Mouse (Mus musculus) cerebellum, postnatal 36 days (tissue): ENCODE data around the gene Zbtb39.
"Not testable (repeated sequence)": the region's sequence is repeated elsewhere in the genome, so short reads cannot be mapped to it uniquely, and the experiment has no call there.

Experiments used
- DNase-seq, 2 experiments: peaks; one replicate each; pipeline ENCODE4 v3.0.0; 2021 to 2022; ENCODE audit warnings: mixed read lengths in 2 of 2

The Zbtb39 gene

DNA sequence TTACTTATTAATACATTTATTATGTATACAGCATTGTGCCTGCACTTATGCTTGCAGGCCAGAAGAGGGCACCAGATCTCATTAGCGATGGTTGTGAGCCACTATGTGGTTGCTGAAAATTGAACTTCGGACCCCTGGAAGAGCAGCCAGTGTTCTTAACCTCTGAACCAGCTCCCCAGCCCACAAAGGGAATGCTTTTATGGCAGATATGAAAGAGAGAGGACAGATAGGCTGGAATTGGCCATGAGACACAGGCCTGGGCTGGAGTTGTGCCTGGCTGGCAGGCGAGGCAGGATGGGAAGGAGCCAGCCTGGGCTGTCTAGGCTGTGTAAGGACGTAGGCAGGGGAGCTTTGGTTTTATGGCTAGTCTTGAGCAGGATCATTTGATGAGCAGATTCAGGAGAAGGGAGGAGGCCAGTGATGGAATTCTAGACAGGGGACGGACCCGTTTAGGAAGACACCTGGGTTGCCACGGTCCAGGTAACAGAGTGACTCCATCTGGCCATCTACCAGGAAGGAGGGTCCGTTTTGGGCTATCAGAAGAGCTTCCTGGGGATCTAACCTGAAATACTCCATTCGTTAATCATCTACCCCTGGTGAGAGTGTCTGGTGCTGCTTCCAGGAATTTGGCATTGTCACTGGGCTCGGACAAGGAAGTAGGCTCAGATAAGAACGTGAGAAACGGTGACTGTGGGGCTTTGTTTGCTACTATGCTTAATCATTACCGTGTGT is 1.0 kb upstream of the Zbtb39 start:
- peak; percentile 11 to 15 for DNase-seq

DNA sequence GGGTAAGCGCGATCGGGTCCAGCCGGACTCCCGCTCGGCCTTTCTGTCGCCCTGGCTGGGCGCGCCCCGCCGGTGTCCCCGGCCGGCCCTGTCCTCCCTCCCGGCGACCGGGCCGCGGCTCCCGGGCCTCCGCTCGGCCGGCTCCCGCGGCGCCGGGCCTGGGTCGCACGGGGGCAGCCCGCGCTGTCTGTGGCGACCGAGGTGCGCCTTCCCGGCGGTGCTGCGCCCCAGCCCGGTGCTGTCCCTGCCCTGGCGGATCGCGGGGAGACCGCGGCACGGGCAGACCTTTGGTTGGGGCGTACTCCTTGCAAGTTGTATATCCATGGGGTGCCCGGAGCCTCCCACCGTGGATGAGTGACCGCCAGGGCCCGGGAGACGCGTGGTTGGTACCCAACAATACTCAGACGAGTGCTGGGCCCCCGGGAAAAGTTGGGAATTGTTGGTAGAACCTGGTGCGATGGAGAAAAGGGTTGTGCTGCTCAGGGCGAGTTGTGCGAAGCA is 373 bp downstream of the Zbtb39 start:
- no peak for DNase-seq

DNA sequence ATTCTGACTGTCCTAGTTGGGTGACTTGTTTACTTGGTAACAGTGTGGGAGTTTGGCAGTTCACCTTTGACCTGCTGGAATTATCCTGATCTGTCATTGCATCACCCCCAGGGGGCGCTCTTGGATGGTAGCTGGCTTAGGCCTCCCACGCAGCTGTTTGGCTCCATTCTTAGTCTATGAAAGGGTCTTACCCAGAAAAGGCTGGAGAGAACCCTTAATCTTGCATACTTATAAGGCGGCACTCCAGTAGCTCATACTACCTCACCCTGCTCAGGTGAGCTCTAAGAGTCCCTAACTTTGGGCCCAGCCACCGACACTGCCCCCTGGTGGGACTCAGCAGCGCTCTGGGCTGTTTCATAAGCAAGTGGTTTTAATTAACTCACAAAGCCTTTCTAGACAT is 5.3 kb downstream of the Zbtb39 start:
- peak; percentile 35 to 49 for DNase-seq

DNA sequence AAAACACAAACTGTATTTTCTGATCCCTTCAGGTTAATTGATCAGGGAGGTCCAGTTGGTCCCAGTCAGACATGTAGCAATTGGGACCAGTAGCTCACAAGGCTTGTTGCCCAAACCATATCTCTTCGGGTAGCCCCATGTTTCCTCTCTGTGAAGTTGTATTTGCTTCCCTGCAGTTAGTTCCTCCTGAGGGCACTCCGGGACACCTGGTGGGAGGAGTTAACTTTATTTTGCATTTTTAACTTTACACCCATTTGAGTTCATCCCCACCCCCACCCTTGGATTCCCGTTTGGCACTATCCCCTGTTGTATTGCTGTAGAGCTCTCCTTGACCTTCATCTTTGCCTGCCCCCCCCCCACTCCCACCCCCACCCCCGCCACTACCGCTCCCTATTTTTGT is 6.5 kb downstream of the Zbtb39 start:
- no peak for DNase-seq

DNA sequence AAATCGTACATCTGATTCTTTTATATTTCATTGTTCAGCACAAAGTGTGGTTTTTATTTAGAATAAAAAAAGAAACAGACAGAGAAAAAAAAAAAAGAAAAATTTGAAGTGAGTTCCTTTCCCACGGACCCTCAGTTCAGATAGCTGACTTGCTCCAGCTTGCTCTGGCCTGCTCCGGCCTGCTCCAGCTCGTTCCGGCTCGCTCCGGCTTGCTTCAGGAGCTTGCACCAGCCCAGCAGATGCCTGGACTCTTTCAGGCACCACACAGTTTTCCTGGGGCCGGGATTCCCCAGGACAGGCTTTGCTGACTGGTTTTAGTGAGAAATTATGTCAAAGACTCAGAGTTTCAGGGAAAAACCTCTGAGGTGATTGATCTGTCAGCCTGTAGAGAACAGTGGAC is 7.9 kb downstream of the Zbtb39 start:
- no peak for DNase-seq

DNA sequence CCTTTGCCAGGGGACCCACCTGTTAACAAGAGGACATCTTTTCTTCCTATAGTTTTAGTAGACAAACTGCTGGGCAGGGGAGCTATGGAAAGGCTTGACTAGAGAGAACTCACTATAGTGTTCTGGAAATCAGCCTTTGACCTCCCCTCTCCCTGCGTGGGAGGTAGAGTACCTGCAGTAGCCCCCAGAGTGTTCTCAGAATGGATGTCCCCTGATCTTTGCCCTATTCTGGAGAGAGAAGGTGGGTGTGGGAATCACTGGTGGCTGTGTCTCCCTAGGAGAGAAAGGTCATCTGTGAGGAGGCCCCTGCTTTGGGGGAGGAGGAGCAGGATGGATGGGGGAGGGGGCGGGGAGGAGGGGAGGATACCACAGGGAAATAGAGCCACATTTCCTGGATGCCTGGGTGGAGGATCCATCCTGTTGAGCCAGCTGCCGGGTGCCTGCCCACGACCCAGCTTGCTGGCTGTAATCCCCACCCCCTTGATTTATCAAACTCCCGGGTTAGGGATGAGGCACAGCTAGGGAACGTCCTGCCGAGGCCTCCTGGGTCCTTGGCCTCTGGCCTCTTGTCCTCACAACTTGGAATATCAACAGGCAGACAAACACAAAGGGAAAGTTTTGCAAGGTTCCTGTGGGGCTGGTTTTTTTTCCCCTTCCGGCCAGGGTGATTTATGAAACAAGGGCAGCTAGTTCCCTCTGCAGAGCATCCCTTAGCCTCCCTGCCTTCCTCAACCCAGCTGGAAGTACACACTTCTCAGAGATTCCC is 9.7 kb downstream of the Zbtb39 start:
- no peak for DNase-seq

DNA sequence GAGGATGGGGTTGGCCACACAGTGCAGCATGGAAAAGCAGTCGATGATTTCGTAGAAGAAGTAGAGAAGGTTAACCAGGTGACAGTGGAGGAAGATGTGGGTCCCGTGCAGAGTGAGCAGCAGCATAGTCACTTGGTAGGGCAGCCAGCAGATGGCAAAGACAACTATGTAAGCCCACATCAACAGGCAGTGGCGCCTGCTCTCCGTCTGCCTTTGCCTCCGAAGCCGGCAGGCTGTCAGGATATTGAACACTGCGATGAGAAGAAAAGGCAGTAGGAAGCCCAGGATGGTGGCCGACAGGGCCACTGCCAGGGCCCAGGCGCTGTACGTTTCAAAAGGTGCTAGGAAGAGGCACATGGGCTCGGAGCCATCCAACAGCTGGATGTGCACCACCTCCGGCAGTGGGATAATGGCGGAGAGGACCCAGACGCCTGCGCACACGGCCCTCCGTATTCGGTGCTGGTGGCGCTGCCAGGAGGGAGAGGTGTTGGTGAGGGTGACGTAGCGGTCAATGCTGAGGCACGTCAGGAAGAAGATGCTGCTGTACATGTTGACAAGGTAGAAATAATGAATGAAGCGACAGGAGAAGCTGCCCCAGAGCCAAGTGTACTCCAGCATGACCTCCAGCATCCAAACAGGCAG is 10.9 kb downstream of the Zbtb39 start:
- DNase-seq: peak; percentile 18 to 20

DNA sequence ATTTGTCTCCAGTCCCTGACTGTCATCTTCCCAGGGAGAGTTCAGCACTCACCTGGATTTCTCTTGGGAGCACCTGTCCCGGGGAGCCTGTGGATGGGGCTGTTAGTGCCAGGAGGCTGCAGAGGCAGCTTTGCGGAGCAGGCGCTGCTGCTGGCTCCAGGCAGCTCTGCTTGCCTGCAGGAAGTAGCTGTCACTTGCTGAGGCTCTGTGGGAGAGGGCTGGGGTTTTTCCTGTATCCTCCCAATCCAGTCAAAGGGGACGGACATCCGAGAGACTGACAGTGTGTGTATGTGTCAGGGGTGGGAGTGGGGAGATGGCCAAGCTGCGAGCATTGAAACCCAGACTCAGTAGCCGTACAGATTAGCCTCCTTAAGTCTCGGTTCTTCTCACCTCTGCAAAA is 12.2 kb downstream of the Zbtb39 start, which contains the start of gene Gpr182:
Gene Gpr182, minus strand, starts transcription at position 185 of the 400 bp plus-strand sequence.
- DNase-seq: no peak

DNA sequence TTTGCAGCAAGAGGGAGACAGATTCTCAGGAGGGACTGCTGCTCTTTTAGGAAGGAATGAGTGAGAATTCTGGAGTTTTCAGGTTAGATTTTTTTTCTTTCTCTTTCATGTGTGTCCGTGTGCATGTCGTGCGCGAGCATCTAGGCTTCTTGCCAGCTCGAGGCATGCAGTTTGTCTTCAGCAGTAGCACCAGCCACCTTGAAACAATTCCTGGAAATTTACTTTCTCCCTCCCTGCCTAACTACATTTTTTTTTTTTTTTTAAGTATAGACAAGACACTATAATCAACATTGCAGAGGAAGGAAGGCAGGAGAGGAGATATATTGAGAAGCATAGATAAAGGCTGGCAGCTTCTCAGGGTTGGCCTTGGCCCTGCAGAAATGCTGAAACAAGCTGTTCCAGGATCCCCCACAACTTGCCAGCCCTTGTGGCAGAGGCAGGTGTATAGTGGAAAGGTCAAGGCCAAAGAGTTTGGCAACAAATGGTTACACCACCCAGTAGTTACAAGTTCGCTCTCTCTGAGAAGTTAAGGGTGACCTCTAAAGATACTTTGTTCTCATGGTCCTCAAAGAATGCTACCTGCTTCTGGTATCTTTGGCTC is 15.3 kb downstream of the Zbtb39 start:
- no peak for DNase-seq

DNA sequence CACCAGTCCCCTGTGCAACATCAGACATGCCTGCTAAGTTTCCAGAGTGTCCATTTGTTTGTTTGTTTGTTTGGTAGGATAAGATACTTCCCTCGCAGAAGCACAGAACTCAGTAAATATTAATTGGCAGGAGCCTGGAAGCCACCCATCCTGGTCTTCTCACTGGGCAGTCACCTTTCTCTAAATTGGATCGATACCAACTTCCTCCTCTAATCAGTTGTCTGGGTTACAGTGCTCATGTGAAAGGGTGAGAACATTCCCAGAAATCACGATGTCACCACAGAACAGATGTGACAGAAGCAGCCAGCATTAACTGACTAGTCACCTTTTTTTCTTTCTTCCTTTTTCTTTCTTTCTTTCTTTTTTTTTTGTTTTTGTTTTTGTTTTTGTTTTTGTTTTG is 15.9 kb downstream of the Zbtb39 start:
- DNase-seq: no peak

DNA sequence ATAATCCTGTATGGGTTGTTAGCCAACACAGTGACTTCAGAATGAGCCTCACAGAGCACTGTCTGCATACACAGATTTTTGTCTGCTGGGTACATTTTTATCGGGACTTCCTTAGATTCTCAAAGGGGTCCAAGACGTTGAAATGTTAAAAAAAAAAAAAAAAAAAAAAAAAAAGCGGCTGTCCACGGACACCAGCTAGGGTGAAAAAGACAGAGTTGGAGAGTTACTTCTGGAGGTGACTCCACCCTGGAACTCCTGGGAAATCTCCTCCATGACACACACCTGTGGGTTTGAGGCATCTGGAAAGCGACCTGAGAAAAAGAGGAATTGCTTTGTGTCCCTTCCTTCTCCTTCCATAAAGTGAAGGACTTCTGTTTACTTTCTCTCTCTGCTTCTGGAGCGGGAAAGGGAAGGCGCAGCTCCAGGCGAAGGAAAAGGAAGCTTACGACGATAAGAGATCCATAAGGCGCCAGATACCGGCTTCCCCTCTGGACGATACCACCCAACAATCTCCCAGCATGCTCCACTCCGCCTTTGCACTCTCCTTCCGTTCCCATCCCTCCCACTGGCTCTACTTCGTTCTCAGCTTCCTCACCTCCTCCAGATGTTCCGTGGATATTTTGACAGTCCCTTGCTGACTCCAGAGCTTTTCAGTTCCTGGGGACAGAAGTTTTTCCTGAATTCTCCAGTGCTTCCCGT is 16.6 kb downstream of the Zbtb39 start:
- no peak for DNase-seq

DNA sequence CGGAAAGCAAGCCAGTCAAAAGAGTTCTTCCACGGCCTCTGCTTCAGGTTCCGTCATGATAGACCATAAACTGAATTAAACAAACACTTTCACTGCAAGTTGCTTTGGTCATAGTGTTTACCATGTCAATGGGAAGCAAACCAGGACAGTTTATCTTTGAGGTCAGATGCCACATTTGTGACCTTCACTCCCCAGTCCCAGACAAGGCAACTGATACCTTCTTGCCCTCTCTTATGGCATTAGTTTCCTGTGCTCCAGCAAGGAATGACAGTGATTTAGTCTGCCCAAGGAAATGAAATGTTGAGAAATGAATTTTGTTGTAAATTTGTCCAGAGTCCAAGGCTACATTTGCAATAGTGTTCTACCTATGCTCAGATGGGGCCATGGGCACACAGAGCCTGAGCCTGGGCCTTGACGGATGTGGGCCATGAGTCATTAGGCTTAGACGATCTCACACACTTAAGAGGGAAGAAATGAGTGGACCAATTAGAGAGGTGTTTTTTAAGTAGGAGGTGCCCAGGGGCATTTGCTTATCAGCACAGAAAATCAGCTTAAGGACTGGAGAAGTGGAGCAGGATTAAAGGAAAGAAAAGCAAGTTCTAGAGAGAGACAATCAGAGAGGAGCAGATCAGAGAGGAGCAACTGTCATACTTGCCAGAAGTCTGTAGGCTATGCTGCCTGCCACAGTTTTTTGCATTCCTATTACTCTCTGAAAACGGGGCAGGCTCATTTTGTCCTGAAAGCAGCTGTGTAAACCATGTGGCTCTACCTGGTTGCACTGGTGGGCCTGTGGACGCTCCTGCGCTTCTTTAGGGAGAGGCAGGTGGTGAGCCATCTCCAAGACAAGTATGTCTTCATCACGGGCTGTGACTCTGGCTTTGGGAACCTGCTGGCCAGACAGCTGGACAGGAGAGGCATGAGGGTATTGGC is 20.1 kb downstream of the Zbtb39 start, which contains the start of the genes Rdh1 and Rdh16f1:
Gene Rdh1, plus strand, starts transcription at position 541 of the 930 bp plus-strand sequence.
Gene Rdh16f1, plus strand, starts transcription at position 607 of the 930 bp plus-strand sequence.
- no peak for DNase-seq

DNA sequence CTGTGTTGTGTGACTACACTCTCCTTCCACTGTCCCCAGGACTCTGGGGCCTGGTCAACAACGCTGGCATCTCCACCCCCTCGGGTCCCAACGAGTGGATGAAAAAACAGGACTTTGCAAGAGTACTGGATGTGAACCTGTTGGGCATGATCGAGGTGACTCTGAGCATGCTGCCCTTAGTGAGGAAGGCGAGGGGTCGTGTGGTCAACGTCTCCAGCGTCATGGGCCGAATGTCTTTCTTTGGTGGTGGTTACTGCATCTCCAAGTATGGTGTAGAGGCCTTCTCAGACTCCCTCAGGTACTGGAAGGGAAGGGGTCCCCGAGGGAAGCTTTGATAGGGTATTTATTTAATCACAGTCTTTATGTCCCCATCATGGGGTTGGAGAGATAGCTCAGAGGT is 23.6 kb downstream of the Zbtb39 start:
- not testable (repeated sequence) for DNase-seq

DNA sequence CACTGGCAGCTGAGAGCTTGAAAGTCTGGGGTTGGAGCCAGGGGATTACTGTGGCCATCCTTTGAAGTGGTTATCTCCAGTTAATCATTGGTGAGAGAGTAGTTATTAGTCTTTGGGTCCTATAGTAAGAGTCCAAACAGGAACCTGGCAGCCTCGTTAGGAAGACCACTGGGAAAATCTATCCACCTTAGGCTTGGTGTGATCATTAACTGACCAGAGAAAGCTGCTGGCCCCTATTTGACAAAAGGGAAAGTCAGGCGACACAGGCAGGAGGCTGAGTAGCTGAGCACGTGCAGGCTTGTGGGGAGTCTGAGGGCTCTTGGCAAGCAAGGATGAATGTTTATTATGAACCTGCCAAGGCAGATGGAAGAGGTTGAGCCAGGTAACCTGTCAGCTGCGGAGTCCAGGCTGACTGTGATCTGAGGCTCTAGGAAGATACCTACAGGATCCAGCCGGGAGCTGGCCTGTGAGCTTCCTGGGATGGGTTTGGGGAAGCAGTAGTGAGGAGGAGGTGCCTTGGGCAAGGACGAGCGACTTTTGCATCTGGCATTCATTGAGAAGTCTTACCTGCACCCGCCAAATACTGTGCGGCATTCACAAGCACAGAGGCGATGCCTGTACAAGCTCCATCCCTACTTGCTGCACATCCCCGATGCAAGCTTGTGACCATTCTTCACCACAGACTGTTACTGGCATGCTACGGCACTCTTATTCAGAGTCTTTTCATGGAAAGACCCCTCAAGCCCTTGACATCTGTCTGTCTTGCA is 24.8 kb downstream of the Zbtb39 start:
- DNase-seq: peak; percentile 27 to 31

DNA sequence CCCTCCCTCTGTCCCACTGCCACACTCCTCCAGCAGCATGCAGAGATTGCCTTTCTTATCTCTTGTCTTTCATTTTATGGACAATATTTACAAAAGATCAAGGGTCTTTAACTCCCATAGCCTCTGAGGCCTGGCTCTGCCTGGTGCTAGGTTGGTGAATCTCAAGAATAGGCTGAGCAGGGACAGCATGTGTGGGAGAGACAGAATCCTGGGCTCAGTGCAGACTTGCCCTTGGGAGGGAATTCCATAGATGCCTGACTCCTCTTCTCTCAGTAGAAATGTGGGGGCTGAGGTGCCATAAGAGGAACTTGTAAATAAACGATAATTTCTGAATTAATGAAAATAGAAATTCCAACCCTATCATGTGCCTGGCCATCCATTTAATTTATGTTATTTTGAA is 27.2 kb downstream of the Zbtb39 start:
- DNase-seq: no peak

DNA sequence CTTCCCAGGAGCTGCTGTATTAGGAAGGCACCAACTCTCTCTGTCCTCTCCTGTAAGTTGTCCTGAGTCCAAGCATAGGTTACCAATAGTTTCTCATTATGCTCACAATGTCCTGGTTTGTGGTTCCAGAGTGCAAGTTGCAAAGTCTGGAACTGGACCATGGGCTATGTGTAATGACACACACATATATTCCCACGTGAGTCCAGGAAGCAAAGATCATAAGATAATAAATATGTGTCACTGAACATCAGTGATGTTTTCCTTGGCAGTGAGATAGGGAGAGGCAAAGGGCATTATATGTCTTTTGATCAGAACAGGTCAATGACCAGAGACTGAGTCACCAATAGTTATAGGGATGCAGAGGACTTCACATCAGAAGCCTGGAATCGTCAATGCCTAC is 36.7 kb downstream of the Zbtb39 start, which contains the start of gene Rdh9:
Gene Rdh9, plus strand, starts transcription at position 376 of the 400 bp plus-strand sequence.
- no peak for DNase-seq

DNA sequence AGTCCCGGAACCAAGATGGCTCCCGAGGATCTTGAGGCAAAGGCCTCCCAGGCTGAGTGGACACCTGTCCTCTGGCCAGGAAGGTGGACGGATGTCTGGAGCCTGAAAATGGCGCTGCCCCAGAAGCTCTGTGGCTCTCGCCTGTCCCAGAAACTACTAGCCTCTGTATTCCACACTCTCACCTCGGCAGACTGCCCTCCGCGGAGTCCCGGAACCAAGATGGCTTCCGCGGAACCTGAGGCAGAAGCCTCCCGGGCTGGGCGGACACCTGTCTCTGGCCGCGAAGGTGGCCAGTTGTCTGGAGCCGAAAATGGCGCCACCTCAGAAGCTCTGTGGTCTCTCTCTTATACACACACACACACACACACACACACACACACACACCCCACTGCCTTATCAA is 43.0 kb downstream of the Zbtb39 start:
- DNase-seq: not testable (repeated sequence)

DNA sequence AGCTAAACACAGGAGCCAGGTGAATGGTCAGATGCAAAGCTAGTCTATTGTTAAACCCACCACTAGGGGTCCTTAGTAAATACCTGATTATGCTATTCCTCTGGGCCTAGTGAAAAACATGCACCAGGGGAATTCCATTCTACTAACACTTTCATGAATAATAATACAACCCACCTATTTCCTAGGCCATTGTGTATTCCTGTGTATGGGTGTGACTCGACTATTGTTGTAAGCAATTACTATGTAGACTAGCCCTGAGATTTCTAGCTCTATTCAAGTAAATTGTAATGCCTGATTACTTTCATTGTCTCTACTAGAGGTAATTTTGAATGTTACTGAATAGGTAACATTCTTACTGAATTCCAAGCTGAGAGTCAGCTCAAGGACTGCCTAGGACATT is 46.1 kb downstream of the Zbtb39 start:
- not testable (repeated sequence) for DNase-seq
